Mouse (Mus musculus): ENCODE measurements around the gene Mipol1. TPM values are rescaled to one million over a fixed set of nuclear protein-coding genes. Genes with fewer than 3 reads are reported as not detected.
A peak's percentile ranks its signal among the peaks of the same experiment; 100 is the strongest.

Mipol1 gene
- total RNA-seq, 1 experiment from 2014 or later: 13.1 TPM

DNA sequence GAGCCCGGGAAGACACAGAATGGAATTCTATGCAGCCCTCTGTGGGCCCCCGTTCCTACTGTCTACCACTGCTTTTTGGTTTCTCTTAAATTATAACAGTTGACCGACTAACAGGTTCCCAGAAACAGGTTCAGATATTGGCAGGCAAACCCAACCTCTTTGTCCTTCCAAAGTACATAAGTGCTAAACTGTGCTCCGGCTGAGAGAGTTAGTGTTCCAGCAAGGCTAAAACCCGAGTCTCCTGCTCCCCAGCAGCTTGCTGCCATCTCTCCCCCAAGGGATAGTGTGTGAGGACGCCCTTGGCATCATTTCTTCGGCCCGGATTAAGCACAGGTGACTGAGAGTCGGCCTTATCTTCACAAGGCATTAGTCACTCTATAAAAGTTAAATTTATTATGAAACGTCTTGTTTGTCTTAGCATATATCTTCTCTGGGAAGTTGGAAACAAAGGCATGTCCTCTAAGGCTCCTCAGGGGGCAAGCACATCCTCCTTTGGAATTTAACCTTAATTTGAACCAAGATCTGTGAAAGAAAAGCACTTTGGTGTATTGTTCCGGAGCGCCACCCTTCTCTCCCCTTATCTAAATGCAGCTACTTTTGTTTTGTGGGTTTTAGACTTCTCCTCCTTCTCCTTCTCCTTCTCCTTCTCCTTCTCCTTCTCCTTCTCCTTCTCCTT lies 285.6 kb downstream of the Mipol1 start:
- DNase-seq: no peak

DNA sequence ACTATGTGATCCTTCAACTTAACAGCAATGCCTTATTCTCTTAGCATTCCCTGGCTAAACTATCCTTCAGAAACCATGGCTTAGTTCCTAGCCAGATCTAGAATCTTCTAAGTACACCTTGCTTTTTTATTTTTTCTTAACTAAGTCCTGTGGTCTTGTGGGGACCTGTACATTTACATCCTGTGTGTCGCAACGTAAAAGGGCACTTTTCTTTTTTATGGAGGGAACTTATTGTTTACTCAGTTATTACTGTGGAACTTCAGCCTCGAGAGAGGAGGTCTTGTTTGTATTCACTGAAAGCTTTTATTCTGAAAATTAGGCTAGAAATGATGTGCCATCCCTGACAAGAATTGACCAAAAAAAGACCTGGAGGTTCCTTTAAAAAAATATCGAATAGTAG lies 298.1 kb downstream of the Mipol1 start:
- no peak for DNase-seq

DNA sequence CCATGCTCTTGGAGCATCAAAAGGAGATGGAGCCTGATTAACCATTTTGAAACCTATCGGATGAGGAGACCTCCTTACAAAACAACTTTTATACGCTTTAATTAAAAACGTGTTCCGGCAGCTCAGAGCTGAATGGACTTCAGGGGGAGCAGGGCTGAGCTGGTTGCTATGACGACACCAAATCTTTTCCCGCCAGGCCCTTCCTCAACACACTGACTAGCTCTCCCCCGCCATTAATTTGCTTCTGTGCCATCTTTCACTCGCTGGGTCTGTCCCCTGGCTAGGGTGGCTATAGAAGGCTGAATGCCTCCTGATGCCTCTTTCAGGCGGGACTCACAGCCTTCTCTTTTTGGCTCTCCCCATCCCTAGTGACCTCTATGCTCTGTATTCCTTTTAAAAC lies 300.2 kb downstream of the Mipol1 start:
- DNase-seq: no peak

DNA sequence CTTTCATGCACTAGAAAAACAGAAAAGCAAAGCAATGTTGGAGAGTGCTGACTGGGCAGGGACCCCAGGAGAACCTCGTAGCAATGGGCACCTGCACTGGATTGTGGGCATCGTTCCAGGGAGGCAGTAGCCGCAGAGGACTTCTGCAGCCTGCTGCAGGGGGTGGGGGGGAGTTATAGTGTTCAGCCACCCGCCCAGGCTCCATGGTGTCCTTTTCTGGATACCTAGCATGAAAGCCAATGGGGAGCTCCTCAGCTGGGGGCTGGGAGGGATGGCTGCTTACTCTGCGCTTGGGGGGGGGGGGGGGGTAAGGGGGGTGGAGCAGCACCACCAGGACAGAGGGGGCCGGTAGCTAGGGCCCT lies 304.3 kb downstream of the Mipol1 start:
- DNase-seq: no peak

DNA sequence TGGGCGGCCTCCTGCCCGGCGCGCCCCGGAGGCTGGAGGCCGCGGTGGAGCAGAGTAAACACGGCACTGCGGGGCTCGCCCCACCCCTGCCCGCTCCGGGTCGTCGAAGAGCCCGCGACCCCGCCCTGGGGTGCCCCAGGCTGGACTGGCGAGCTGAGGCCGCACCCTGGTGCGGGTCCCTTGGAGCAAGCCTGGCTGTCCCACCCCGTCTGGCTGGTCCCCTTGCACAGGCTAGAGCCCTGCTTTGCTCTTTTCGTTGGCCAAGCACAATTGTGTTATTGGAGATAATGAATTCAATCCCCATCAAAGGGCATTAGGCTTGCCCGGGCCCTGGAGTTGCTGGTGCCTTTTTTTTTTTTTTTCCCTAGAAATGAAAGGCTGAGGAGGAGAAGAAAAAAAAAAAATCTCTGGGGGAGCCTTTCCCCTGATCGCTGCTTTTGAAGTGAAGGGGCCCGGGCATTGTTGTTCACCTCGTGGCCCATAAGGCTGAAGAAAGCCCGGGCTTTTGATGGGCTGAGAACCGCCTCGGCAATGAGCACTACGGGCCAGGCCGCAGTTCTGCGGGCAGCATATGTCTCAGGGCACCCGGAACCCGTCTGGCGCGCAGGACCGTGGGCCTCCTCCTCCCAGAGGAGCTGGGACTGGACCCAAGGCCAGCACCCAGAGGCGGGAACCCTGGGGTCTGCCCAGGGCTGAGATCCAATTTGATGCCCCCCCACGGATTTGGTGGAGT lies 304.8 kb downstream of the Mipol1 start:
- DNase-seq: no peak

DNA sequence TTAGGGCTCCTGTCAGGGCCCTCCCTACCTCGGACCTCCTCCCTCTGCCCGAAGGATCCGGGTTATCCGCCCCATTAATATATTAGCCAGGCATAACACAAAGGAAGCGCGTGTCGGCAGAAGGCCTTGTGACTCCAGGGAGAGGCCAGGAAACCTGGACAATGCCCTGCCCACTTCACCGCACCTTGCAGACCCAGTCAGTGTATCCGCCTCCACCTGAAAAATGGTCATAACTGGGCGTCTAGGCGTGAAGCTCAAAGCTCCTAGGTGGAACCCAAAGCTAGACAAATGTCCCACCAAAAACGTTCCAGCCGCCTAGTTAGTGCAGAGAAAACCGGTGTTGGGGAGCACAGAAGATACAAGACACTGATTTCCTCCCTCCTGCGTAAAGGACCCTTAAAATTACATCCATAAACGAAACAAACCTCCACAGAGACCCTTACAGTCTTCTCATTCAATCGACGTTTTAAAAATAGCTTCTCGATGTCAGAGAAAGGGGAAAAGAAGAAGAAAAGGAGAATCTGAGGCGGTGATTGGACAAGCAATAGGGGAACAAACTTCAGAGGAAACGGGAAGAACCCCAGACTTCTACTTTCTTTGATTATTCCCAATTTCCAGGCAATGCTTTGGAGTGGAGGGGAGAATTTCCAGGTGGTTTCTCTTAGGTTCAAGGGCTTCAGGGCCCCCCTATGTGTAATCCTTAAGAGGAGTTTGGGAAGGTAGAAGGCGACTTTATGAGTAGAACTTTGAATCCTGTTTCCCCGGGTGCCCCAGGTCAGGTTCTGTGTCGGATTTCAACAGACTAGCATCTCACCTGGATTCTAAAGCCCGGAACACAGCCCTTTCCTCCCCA lies 306.1 kb downstream of the Mipol1 start:
- no peak for DNase-seq

DNA sequence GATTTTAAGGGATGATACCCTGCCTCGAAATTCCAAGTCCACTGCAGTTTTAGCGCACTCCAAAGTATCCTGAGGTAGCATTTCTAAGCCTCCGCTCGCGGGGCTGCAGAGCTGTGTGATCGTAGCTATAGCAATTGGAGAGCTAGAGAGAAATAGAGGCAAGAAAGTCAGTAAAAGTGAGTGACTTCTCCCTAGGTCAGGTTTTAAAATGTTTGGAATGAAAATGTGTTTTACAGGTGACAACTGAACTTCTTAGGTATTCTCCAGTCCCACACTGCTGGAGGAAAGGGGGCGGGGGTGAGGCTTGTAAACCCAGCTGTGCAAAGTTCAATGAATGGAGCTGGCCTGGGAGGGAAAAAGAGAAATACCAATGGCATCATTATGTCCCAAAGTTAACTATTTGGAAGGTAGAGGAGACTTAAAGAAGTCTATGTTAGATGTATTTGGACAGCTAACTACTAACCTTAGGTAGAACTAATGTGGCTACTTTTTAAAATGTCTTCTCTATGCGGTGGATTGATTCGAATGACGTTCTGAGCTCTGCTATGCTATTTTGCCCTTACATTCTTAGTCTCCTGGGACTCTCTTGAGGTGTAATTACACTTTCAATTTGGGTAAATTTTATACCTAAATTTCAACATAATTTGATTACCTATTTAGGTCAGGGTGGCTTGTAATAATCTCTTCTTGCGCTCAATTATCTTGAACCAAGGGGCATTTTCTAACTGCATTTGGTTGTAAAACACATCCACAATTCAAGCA lies 306.9 kb downstream of the Mipol1 start:
- DNase-seq: no peak

DNA sequence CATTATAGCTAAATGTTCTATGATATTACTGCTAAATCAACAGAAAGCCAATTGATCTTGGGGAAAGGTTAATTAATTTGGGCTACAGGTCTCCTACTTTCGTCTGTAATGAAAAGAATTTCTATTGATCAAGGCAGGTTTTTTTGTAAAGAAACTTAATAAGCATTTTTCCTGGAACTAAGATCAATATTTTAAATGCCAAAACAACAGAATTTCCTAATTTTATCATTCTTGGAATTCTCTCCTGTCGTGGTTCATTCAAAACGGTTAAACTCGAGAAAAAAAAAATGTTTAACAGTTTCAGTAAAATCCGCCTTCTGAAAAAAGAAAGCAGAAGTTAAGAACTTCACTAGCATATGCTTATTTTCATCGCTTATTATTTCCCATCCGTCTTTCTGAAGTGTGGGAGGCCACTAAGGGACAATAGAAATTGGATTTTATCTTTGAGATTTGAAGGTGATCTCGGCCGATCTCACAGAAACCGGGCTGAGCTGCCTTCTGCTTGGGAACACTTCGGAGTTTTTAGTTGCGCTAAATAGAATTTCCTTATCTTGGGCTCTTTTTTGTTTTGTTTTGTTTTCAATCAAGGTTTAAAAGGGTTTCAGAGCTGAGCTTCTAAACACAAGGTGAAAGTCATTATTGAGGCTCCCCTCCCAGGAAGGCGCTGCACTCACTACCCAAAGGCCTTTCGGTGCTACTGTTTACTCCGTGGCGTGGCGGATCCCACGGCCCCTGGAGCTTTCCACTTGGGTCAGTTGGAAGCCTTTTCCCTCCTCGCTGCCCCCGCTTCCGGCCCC lies 307.8 kb downstream of the Mipol1 start:
- no peak for DNase-seq

DNA sequence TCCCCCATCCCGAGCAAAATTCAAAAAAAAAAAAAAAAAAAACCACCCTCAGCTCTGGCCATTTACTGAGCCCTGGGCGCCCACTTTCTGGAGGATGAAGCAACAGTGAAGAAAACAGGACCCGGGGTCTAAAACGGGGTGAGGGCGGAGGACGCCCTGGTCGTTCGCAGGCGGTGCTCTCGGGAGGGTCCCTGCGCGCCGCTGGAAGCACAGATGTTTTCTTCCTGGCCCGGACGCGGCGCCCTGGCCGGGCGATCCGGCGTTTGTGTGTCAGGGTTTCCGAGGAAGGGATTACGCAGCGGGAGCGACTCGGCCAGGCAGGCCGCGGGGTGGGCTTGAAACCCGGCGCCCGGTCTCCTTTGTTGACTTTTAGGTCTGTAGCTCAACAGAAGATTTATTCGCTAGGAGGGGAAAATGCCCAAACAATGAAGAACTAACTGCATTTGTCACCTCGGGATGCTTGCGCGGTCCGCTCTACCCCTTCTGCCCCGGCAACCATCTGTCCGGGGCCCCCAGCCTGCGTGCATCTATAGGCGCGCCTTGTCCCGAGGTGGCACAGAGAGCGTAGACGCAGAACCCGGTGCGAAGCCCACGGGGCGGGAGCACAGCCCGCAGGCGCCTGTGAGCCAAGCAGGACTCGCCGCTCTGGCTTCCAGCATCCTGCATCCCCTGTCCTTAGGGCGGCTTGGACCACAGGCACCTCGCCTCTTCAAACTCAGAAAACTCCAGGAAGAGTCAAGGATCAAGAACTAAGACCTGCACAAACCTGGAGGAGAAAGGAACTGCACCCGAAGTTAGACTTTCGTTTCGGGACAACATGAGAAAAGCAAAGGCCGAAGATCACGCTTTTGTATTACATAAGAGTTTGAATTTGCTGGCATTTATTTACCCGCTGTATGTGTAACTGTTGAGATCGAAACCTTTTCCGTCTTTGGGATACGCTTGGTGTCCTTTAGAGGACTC lies 308.6 kb downstream of the Mipol1 start:
- no peak for DNase-seq

DNA sequence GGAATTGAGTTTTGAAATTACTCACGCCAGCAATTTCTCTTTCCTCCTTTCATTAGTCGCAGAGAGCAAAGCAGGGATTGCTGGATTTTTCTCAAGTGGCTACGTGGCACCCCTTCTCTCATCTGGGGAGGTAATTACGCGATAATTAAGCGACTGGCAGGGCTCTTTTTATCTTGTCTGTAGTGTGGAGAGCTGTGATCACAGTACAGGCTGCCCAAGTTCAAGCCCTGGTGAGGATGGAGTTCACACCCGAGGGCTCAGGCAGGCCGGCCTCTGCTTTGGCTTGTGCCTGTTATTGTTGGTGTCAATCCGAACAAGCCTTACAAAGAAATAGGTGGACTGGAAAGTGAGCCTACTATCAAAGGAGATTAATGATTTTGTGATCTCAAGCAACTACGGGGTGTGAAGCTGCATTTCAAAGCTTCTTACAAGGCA lies 309.3 kb downstream of the Mipol1 start:
- DNase-seq: no peak

DNA sequence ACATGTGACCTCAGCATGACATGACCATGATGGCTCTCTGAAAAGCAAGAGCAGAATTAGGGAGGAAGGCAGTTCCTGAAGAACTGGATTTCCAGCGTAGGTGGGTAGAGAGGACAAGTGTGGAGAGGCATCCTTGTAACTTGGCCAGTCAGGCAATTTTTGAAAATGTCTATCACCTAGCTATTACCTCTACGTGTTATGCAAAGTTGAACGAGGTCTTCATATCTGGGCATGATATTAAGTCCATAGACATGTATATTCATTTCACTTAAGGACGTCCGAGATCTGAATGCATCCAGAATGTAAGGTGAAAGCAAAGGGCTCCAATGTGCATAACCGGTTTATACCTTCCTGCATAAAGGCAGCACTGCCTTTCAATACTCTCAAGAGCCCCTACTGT lies 310.9 kb downstream of the Mipol1 start:
- DNase-seq: no peak

DNA sequence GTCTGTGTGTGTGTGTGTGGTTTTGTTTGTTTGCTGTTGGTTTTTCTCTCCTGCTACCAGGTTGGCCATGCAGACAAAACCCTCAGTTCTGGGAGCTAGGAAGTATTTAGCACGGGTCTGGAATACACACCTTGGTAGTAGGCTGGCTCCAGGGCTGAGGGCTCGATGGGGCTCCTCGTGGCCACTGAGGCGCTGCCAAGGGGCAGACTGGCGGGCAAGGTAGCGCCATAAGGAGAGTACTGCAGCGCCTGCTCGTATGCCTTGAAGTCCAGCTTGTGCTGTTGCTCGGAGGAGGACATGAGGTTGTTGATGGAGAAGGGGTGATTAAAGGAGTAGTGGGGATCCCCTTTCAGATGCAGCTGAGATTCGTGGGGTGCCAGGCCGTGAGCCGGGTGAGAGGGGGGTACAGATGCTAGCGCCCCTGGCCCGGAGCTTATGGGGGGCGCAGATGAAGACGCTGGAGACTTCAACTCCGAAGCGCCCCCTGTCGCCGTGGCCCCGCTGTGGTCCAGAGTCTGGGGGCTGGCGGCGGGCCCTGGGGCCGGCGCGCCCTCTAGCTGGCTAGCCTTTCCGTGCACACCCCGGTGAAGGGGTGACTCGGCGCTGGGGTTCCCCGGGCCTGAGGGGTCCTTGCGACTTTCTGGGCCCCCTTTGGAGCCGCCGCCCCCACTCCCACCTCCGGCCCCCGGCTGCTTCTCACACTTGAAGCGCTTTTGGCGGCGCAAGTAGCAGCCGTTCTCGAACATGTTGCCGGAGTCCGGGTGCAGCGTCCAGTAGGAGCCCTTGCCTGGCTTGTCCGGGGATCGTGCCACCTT lies 311.9 kb downstream of the Mipol1 start:
- DNase-seq: no peak

DNA sequence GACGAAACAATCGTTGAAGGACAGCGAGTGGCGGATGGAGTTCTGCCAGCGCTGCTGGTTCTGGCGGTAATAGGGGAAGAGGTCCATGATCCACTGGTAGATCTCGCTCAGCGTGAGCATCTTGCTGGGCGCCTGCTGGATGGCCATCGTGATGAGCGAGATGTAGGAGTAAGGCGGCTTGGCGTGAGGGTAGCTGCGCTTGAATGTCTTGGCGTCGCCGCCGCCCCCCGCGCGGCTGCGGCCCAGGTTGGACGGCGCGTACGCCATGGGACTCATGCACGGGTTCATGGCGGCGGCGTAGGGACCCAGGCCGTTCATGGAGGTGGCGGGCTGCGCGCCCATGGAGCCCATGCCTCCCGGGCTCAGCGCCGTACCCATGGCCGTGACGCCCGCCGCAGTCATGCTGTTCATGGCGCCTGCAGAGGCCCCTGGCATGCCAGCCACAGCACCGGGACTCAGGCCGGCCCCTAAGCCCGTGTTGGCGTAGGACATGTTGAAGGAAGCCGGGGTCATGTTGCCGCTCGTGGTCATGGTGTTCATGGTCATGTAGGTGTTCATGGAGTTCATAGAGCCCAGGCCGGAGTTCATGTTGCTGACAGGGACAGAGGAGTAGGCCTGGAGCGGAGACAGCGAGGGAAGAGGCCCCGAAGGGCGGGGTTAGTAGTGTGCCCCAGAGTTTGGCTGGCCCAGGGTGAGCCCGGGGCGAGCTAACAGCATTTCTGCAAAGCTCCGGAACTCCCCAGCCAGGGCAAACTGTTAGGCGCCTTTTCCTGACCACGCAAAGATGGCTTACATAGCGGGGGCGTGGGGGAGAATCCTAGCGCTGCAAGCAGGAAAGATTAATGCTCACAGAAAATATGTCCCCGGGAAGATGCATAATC lies 312.8 kb downstream of the Mipol1 start:
- DNase-seq: no peak

DNA sequence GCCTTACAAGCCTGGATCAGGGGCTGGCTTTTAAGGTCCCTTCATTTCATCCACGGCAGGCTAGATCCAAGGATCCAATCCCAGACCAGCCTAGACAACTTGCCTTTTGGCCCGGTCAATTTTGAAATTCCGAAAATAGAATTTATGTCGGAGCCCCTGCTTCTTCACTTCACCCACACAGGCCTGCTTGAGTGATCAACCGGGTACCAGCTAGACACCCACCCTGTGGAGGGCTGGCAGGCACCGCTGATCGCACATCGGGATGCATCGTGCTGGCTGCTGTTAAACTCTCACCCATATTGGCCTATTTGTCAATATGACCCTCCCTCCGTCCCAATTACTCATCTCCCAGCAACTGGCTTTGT lies 313.4 kb downstream of the Mipol1 start:
- DNase-seq: no peak

DNA sequence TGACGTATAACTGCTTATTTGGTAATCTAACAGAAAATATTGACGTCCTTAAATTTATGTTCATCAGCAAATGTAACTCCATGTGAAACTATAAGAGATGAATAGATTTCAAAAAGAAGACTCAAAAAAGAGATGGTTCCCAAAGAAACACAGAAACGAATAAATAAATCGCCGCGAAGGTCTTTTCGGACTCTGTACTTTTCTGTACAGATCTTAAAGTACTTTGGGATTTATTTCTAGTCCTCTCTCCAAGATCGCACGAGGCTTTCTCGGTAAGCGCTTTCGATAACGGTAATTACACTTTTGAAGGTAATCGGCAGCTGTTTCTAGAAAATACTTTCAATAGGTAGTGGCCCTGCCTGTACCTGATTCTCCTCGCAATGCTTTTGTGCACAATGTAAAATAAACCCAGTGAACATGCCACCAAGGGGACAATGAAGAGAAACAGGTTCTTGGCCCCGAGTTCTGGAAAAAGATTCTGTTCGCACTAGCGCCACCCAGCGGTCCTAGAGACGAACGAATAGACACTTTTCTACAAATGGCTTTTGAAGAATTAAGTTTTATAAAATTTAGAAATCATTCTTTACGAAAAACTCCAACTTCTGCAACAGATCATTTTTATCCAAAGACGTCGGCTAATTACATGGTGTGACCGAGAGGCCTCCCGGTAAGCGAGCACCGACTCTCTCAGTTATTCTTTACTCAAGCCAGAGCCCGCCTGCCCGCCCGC lies 314.6 kb downstream of the Mipol1 start:
- DNase-seq: peak; percentile 58

DNA sequence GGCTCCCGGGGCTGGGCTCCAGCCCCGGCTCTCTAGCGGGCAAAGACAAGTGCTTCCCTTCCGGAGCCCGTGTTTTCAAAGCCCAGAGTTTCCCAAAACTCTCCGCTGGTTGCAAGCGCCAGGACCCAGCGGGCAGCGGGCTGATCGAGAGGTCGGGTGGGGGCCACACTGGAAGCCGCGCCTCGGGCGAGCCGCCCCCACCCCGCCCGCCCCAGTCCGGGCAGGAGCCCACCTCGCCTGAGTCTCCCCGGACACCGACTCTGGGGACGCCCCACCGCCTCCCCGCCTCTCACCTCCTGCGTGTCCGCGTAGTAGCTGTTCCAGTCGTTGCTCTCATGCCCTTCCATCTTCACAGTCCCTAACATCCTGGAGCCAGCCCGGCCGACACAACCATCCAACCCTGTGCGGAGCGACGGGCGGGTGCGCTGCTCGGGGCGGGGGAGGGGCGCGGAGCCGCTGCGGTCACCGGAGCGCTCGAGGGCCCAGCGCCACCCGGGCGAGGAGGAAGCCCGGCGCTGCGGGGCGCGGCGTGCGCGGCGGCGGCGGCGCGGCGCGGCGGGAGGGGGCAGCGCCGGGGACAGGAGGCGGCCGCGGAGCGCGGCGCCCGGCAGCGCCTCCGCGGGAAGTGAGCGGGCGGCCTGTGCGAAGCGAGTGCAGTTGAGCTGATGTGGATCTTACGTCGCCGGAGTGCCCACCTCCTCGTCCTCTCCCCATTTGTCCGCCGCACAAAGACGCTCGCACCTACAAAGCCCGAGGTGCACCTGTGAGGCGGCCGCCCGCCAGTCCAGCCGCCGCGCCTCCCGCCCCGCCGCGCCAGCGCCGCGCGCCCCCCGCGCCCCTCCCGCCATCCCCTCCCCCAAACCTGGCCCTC lies 315.4 kb downstream of the Mipol1 start:
- peak; percentile 33 for DNase-seq
